Mouse (Mus musculus): ENCODE measurements around the gene Cmip. TPM values are rescaled to one million over a fixed set of nuclear protein-coding genes. Genes with fewer than 3 reads are reported as not detected.

Gene Cmip
- polyA plus RNA-seq, 1 experiment, result 64.9 TPM

- H3K4me3 ChIP-seq (replicated peaks; ENCODE audit: insufficient read depth, low read depth, low read length), result no peak overlapping the region
- H3K27ac ChIP-seq (ENCODE audit: insufficient read depth, low read length), result no peak overlapping the region
- DNase-seq, result no peak
- no peaks in the 10 kb centered on the region for H3K27me3 ChIP-seq (ENCODE audit: control insufficient read depth, insufficient read depth, low read length)
- no peaks in the 10 kb centered on the region for H3K4me1 ChIP-seq (ENCODE audit: control insufficient read depth, insufficient read depth, low read length)
- WGBS, result 83% methylated on average over 9 of the region's 9 CpGs
- TF ChIP-seq CTCF (IDR thresholded peaks at IDR 0.05; ENCODE audit: borderline replicate concordance, insufficient read depth, low read depth, low read length), result no peak
- no peak for TF ChIP-seq POLR2A (IDR thresholded peaks at IDR 0.05; ENCODE audit: borderline replicate concordance, insufficient read depth, low read length)
Observed at GRCm38 (mm10) chr8:117479996-117480395, 223.1 kb downstream of the Cmip start.

GRCm38 (mm10) chr8:117480516-117480915 is 223.7 kb downstream of the Cmip start:
- H3K27me3 ChIP-seq (ENCODE audit: control insufficient read depth, insufficient read depth, low read length), result no peaks in the 10 kb centered on the region
- H3K4me1 ChIP-seq (ENCODE audit: control insufficient read depth, insufficient read depth, low read length), result no peaks in the 10 kb centered on the region
- 55% methylated on average over 5 of the region's 5 CpGs for WGBS
- DNase-seq, result no peak
- no peak overlapping the region for H3K4me3 ChIP-seq (replicated peaks; ENCODE audit: insufficient read depth, low read depth, low read length)
- no peak overlapping the region for H3K27ac ChIP-seq (ENCODE audit: insufficient read depth, low read length)
- no peak for TF ChIP-seq CTCF (IDR thresholded peaks at IDR 0.05; ENCODE audit: borderline replicate concordance, insufficient read depth, low read depth, low read length)
- TF ChIP-seq POLR2A (IDR thresholded peaks at IDR 0.05; ENCODE audit: borderline replicate concordance, insufficient read depth, low read length), result no peak

- WGBS, result 82% methylated on average over 5 of the region's 5 CpGs
- H3K27ac ChIP-seq (ENCODE audit: insufficient read depth, low read length), result no peak overlapping the region
- H3K27me3 ChIP-seq (ENCODE audit: control insufficient read depth, insufficient read depth, low read length), result no peaks in the 10 kb centered on the region
- H3K4me1 ChIP-seq (ENCODE audit: control insufficient read depth, insufficient read depth, low read length), result no peaks in the 10 kb centered on the region
- H3K4me3 ChIP-seq (replicated peaks; ENCODE audit: insufficient read depth, low read depth, low read length), result no peak overlapping the region
- DNase-seq, result no peak
- TF ChIP-seq CTCF (IDR thresholded peaks at IDR 0.05; ENCODE audit: borderline replicate concordance, insufficient read depth, low read depth, low read length), result no peak
- no peak for TF ChIP-seq POLR2A (IDR thresholded peaks at IDR 0.05; ENCODE audit: borderline replicate concordance, insufficient read depth, low read length)
Observed at GRCm38 (mm10) chr8:117481830-117482229, 225.0 kb downstream of the Cmip start.

- DNase-seq, result no peak
- 89% methylated on average over 8 of the region's 8 CpGs for WGBS
- no peak overlapping the region for H3K27ac ChIP-seq (ENCODE audit: insufficient read depth, low read length)
- TF ChIP-seq CTCF (IDR thresholded peaks at IDR 0.05; ENCODE audit: borderline replicate concordance, insufficient read depth, low read depth, low read length) (no peak), POLR2A (IDR thresholded peaks at IDR 0.05; ENCODE audit: borderline replicate concordance, insufficient read depth, low read length) (no peak)
- no peaks in the 10 kb centered on the region for H3K27me3 ChIP-seq (ENCODE audit: control insufficient read depth, insufficient read depth, low read length)
- no peaks in the 10 kb centered on the region for H3K4me1 ChIP-seq (ENCODE audit: control insufficient read depth, insufficient read depth, low read length)
- no peak overlapping the region for H3K4me3 ChIP-seq (replicated peaks; ENCODE audit: insufficient read depth, low read depth, low read length)
Observed at GRCm38 (mm10) chr8:117484731-117485130, 227.9 kb downstream of the Cmip start.

- TF ChIP-seq CTCF (IDR thresholded peaks at IDR 0.05; ENCODE audit: borderline replicate concordance, insufficient read depth, low read depth, low read length) (no peak), POLR2A (IDR thresholded peaks at IDR 0.05; ENCODE audit: borderline replicate concordance, insufficient read depth, low read length) (no peak)
- 68% methylated on average over 1 of the region's 1 CpGs for WGBS
Observed at GRCm38 (mm10) chr8:117485316-117485715, 228.5 kb downstream of the Cmip start.

GRCm38 (mm10) chr8:117488246-117489005 is 231.6 kb downstream of the Cmip start:
- Histone ChIP-seq H3K4me1 (ENCODE audit: control insufficient read depth, insufficient read depth, low read length) (no peaks in the 10 kb centered on the region), H3K27ac (ENCODE audit: insufficient read depth, low read length) (no peak overlapping the region), H3K27me3 (ENCODE audit: control insufficient read depth, insufficient read depth, low read length) (no peaks in the 10 kb centered on the region; the same call in 1 of the 2 replicates), H3K4me3 (replicated peaks; ENCODE audit: insufficient read depth, low read depth, low read length) (no peak overlapping the region)
- WGBS, result 67% methylated on average over 10 of the region's 10 CpGs
- no peak for DNase-seq
- TF ChIP-seq CTCF (IDR thresholded peaks at IDR 0.05; ENCODE audit: borderline replicate concordance, insufficient read depth, low read depth, low read length) (no peak), POLR2A (IDR thresholded peaks at IDR 0.05; ENCODE audit: borderline replicate concordance, insufficient read depth, low read length) (no peak)

More at GRCm38 (mm10) chr8:117485316-117485715, 228.5 kb downstream of the Cmip start:
- Histone ChIP-seq H3K27ac (ENCODE audit: insufficient read depth, low read length) (no peak overlapping the region), H3K4me3 (replicated peaks; ENCODE audit: insufficient read depth, low read depth, low read length) (no peak overlapping the region), H3K4me1 (ENCODE audit: control insufficient read depth, insufficient read depth, low read length) (no peaks in the 10 kb centered on the region), H3K27me3 (ENCODE audit: control insufficient read depth, insufficient read depth, low read length) (no peaks in the 10 kb centered on the region)
- no peak for DNase-seq

GRCm38 (mm10) chr8:117493543-117493942 is 236.7 kb downstream of the Cmip start:
- Histone ChIP-seq H3K27ac (ENCODE audit: insufficient read depth, low read length) (no peak overlapping the region), H3K27me3 (ENCODE audit: control insufficient read depth, insufficient read depth, low read length) (peaks cover 1% of the 10 kb centered on the region; the same call in 1 of the 2 replicates), H3K4me1 (ENCODE audit: control insufficient read depth, insufficient read depth, low read length) (no peaks in the 10 kb centered on the region; the same call in 1 of the 2 replicates), H3K4me3 (replicated peaks; ENCODE audit: insufficient read depth, low read depth, low read length) (no peak overlapping the region)
- 34% methylated on average over 9 of the region's 9 CpGs for WGBS
- DNase-seq, result no peak
- TF ChIP-seq POLR2A (IDR thresholded peaks at IDR 0.05; ENCODE audit: borderline replicate concordance, insufficient read depth, low read length) (no peak), CTCF (IDR thresholded peaks at IDR 0.05; ENCODE audit: borderline replicate concordance, insufficient read depth, low read depth, low read length) (no peak)

GRCm38 (mm10) chr8:117494874-117495273 is 238.0 kb downstream of the Cmip start:
- TF ChIP-seq CTCF (IDR thresholded peaks at IDR 0.05; ENCODE audit: borderline replicate concordance, insufficient read depth, low read depth, low read length) (no peak), POLR2A (IDR thresholded peaks at IDR 0.05; ENCODE audit: borderline replicate concordance, insufficient read depth, low read length) (no peak)
- Histone ChIP-seq H3K27ac (ENCODE audit: insufficient read depth, low read length) (no peak overlapping the region), H3K27me3 (ENCODE audit: control insufficient read depth, insufficient read depth, low read length) (peaks cover 1% of the 10 kb centered on the region; the same call in 1 of the 2 replicates), H3K4me3 (replicated peaks; ENCODE audit: insufficient read depth, low read depth, low read length) (no peak overlapping the region), H3K4me1 (ENCODE audit: control insufficient read depth, insufficient read depth, low read length) (no peaks in the 10 kb centered on the region; the same call in 1 of the 2 replicates)
- DNase-seq, result no peak
- 79% methylated on average over 2 of the region's 2 CpGs for WGBS

Data from cerebellum, adult 2 months (tissue).